Mouse (Mus musculus): ENCODE data around the gene Cnih2.

DNA sequence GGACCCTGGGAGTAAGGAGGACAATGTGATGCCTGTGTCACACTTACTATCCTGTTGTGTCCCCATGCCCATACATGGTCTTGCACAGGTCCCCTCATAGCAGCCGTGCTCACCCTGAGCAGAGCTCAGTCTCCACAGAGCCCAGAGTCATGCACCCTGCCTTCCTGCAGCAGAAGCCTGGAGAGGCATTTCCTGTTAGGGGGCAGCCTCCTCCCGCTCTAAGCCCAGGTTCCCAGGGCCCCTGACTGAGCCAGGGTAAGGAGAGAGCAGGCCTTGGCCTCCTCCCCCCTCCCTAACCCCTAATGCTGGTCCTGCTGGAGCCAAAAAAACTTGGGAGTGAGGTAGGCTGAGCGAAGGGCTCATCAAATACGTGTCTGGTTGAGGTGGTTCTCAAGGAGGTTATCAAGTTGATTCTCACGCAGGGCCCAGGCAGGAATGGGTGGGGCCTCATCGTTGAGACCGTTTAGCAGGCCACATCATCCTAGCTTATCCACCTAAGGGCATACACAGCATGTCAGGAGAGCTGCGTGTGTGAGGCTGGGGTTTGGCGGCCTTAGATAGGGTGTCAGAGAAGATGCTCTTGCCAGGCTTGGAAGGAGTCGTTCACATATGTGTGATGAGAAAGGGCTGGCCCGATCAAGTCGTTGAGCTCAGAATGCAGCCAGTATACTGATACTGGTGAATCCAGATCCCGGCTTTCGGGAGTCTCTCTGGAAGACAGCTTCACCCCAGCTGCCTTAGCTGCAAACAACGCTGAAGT lies 31.1 kb downstream of the Cnih2 start:
- no peak for TF ChIP-seq POLR2A (IDR thresholded peaks at IDR 0.05; ENCODE audit: borderline replicate concordance, insufficient read depth, low read length)
- TF ChIP-seq CTCF (IDR thresholded peaks at IDR 0.05; ENCODE audit: borderline replicate concordance, insufficient read depth, low read depth, low read length) = no peak

All from cerebellum, adult 2 months (tissue).